Mouse (Mus musculus) common myeloid progenitor, adult 5-6 weeks (primary cell): Measurements from ENCODE around the gene Ist1. TPM values are rescaled to one million over a fixed set of nuclear protein-coding genes. Genes with fewer than 3 reads are reported as not detected.
A peak's percentile ranks its signal among the peaks of the same experiment; 100 is the strongest.

Experiments
- ATAC-seq: replicated peaks from 2 replicates; pipeline ENCODE4 v1.8.0; 2016; ENCODE audit warnings: low read depth, mild to moderate bottlenecking, moderate TSS enrichment, inconsistent platforms; ENCODE audit not compliant: poor library complexity, severe bottlenecking
- total RNA-seq: library from RNA; stranded (forward); fragments of 200-1000, 187-1606 nt; gene quantifications from 2 replicates; pipeline ENCODE4 v1.2.3, GENCODE M21; 2017

Gene Ist1
- 63.5 and 85.4 TPM in 2 replicates for total RNA-seq

DNA sequence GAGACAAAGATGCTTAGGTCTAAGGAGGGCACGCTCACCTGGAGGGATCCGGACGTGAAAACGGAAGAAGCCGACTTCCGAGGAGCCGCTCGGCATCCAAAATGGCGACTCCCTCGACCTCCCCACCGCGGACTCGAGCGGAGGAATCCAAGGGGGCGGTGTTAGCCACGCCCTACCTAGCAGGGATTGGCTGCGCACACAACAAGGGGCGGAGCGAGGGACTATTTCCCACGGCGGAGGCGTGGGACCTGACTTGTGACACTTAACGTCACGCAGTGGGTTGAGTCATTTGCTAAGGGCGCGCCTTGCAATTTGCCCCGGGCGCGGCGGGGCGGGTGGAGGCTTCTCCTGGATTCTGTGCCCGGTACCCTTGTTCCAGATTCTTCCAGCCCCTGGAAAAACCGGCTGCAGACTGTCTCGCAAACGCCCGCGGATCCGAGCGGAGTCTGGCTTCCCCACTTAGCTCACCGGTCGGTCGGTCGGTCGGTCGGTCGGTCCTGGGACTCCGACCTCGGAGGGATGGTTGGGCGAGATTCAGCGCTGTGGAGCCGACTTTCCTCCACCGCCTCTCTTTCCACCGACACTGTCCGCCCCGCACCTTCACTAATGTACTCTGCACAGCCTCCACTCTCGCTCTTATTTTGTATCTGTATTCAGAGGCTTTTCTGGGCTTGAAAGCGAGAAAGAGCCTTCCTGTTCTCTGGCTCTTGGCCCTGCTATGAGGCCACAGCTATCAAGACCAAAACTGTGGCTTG, at the start of gene Ist1:
Ist1 (minus strand) TSS at position 115 of the 755 bp plus-strand sequence.
- ATAC-seq: peak; percentile 94

DNA sequence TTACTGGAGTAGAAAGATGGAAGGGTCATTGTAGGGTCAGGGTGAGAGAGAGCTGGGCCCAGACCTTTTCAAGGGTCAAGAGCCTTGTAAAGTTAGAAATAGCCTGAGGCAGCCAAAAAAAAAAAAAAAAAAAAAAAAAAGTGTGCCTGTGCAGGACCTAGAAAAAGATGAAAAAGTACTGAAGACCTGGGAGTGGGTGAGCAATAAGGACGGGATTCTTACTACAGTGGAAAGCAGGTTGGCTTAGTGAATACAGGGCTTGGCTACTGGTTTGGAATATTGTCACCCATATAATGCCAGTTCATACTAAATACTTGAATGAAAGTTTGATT, 45.0 kb upstream of the Ist1 start:
- ATAC-seq: no peak

DNA sequence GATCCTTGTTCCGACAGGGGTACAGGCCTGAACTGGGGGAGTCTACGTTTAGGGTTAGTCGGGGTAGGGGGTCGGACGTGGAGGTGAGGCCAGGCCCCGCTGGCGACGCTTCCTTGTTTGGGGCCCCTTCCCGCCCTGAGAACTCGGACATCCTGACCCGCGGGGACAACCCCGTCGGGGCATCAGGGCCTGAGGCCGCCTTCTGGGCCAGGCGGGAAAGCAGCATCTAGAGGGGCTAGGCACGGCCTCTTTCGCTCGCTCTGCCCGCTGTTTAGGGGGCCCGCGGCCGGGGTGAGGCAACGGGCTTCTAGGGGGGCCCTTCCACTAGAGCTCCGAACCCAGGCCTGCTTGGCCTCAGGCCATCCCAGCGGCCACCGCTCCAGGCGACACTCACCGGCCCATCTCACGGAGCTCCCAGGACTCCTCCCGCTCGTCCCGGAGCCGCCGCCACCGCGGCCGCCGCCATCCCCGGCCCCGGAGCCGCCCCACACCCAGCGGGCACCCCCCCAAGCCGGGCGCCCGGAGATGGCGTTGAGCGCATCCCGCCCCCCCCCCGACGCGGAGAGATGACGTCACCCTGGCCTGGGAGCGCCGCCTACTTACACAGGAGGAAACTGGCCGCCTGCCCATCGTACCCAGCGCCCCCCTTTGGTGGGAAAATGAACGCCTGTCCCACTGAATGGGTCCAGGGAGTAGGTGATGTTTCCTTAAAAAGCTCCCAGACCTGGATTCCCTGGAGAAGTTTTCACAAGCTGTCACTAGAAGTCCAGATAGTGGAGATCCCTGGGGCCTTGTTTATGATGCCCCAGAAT, 44.4 kb upstream of the Ist1 start, which contains the start of gene Atxn1l:
Atxn1l (minus strand) TSS at position 503 of the 812 bp plus-strand sequence.
- ATAC-seq: peak; percentile 86

DNA sequence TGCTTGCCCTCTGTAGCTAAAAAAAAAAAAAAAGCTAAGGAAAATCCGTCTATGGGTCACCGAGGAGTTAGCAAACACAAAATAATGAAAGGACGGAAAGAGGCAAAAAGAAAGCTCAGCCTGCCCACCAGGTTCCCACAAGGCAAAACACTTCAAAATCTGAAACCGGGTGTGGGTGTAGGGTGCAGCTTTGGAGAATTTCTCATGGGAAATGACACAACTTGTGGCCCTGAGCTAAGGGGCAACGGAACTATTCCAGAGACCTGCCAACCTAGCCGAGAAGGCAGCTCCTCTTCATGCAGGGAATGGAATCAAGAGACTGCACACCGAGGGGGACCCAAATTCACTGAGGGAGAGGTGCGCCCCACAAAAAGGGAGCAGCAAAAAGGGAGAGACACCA, 43.8 kb upstream of the Ist1 start:
- peak; percentile 16 for ATAC-seq

DNA sequence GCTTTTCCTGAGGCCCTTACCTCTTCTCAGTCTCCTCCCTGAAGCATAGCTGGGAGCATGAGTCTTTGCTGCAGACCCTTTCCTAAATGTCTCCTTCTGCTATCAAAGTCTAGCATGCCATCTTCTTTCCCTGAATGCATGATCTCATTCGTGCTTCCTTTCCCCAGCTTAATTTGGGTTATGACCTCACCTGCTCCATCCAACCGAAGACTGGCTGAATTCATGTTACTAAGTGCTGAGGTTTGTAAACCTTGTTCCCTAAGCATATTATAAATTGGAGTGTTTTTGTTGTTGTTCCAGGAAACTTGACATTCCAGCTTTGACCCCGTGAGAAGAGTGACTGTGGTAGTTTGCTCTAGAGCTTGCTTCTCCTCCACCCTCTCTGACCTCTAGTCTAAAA, 41.0 kb upstream of the Ist1 start:
- no peak for ATAC-seq

DNA sequence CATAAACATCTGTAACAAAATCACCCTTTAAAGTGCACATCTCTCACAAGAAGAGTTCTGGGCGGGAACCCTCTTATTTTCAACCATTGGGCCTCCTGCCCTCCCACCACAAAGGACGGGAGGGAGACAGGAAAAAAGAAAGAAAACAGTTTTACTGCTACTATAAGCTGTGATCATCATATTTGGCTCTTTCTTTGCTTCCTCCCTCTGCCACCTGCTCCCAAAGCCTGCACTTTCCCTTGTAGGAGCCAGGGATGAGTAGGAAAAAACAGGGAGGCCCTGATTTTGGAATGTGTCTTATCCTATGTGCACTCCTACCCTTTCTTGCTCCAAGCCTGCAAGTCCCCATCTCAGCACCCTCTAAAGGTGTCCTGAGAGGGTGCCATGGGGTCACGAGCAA, 38.0 kb upstream of the Ist1 start:
- no peak for ATAC-seq

DNA sequence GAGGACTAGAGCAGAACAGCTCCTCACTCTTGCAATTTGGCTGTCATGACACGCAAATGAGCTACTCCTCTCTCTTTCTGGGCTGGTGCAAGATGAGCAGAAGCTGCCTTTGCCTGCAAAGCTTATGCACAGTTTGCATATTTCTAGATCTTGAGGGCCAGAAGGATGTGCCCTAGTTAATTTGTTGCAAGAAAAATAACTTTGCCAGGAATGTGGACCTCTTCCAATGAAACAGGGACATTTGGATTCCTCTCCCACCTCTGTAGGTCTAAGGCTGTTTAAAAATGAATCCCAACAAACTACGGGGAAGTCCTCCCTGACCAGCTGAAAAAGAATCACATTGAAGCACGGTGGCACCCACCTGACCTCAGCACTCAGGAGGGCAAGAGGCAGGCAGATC, 32.0 kb upstream of the Ist1 start:
- ATAC-seq: no peak

DNA sequence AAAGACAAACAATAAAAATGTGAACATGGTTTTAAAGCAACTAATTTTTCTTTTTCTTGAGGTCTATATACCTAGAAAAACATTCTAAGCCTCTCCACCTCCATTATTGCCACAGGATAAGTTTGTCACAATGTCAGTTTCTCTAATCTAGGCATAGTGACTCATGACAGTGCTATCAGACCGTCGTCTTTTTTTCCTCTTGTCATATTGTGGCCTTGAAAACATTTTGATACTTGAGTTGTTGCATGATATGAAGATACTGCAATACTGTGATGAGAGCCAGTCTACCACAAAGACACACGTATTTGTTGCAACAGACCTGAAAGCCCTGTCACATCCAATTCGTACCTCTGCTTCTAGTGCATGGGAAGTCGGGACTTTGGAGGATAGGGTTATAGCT, 21.9 kb upstream of the Ist1 start:
- no peak for ATAC-seq

DNA sequence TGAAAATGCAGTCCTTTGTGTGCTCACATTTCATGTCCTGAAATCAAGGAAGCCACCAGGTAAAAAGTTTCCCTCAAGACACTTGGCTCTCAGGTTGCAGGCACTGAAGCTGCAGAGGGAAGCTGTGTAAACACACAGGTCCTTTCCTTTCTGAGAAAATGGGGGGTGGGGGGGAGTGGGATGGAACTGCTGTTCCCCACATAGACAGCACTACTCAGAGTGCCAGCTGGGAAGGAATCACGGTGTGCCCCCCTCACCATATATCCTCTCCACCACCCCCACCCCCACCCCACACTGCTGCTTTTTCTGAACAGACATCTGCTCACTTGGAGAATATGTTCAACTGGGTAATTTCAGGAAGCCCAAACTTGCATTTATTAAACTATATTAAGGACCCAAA, 19.5 kb upstream of the Ist1 start:
- no peak for ATAC-seq

DNA sequence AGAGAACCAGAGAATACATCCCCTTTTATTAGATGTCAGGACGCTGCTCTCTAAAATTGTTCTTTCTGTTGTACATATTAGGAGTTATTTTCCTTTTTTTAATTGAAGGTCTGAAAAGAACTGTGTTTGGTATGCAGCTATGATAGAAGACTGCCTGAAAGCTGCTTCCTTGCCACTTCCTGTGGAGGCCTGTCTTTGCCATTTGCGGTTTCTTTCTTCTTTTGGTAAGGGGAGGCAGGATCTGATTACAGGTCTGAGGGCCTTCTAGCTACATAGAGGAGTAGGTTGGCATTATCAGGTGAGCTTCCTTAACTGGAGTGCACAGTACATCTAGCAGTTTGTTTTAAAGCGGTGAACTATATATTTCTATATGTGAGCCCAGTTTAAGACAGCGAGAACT, 14.9 kb upstream of the Ist1 start:
- no peak for ATAC-seq

DNA sequence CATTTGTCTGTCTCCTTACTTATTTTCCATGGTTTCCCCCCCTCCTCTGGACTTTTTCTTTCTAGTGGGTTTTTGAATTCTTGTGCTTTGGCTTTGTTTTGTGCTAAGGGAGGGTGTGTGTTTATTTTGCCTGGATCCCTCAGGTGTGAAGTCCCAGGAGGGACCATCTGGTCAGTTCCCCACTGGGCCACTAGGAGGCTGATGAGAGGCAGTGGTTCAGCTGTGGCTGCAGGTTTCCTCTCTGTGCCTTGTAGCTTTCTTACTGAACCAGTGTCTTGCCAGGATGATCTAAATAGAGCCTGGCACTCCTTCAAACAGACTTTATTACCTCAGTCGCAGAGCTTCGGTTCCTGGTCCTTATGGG, 13.8 kb upstream of the Ist1 start:
- ATAC-seq: peak; percentile 76

DNA sequence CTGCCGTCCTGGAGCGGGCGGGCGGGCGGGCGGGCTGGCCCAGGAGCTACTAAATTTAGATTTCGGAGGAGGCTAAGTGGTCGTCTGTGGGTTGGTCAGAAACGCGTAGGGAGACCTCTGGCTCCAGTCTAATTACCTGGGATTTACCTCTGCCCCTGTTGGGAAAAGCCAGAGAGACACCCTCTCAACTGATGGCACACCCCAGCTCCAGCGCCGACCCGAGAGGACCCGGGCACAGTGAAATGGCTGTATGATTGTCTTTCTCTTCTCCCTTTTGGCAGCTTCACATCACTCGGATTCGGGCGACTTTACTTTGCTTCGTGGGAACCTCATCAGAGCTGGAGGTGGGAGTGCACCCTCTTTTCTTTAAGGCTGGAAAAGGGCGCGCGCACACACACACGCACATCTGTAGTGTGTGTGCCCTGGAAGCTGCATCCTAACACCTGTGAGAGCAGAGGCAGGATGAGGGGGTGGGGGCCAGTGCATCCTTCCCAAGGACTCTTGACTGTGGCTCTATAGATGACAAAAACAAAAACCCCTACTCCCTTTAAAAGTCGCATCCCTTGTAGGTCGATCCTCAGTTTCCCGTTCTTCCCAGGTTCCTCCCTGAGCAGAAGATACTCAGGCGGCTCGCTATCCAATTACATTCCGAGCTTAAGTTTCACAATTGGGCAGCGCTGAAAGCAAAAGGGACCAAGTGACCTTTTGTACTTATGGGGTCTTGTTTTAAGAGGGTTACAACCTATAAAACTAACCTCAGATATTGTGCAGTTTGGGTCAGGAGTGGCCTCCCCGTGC, 13.2 kb upstream of the Ist1 start:
- no peak for ATAC-seq

DNA sequence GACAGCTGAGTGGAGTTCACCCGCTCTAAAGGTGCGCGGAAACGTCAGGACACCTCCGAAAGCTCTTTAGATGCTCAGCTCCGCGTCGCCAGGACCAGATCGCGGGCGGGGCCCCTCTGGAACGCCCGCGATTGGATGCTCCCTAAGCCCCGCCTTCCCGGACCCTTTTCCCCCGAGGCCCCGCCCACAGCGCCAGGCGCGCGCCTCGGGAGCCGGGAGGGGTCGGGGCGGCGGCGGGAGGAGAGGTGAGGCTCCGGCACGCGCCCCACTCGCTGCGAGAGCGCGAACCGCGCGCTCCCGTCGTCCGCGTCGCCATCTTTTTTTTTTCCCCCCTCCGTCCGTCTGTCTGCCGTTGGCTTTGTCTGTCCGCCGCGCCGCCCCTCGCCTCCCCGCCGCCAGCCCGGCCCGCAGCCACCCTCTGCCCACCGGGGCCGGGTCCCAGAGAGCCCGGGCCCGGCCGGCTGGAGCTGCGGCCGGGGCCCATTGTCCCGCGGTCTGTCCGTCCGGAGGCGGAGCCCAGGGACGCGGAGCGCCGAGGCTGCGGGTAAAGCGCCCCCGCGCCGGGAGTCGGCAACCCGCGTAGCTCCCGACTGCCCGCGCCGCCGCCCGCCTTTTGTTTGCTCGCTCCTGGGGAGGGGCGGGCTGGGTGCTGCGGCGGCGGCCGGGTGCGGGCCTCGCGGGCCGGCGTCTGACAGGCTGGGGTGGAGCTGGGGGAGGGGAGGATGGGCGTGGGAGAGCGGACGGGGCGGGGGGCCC, 12.4 kb upstream of the Ist1 start, which contains the start of gene Zfp821:
Zfp821 (plus strand) TSS at position 227 of the 756 bp plus-strand sequence.
- peak; percentile 70 for ATAC-seq

DNA sequence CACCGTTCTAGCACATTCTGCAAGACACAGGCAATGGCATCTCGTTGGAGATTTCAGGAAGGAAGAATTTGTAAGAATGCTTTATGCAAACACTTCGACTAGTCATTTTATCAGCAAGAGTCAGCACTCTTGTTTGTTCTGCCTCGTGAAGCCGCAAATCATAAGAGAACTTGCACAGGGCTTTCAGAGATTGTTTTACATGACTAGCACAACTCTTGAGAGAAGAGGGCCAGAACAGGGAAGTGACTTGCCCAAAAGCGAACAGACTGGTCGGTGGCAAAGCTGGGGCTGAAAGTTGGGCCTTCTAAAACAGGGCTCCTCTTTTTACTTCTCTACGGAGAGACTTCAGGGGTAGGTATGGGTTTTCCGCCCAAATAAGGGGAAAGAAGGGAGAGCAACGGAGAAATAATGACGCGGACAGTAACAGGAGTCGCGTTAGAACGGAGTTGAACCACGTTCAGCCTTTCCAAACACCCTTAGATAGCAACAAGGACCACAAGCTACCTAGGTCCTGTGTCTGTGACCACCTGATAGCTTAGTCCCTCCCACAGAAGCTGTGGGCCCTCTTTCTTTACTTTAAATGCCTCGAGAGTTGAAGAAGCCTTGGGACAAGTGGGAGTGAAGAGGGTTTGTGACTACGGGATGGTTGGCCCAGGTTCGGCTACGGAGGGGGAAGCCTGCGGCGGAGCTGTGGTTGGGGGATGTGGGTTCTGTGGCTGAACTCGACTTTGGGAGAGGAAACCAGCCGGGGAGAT, 11.7 kb upstream of the Ist1 start:
- peak; percentile 55 for ATAC-seq

DNA sequence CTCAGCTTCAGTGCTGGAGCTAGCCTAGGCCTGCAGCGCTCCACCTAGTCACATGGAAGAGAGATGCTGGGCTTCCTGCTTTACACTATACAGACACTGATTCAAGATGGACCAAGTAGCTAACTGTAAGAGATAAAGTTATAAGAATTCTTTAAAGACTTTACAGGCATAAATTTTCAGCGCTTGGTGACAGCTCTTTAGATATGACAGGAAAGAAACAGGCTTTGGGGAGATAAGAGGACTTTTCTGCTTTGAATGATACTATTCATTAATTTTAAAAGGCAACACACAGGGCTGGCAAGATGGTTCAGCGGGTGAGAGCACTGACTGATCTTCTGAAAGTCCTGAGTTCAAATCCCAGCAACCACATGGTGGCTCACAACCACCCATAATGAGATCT, 5.4 kb upstream of the Ist1 start:
- no peak for ATAC-seq

DNA sequence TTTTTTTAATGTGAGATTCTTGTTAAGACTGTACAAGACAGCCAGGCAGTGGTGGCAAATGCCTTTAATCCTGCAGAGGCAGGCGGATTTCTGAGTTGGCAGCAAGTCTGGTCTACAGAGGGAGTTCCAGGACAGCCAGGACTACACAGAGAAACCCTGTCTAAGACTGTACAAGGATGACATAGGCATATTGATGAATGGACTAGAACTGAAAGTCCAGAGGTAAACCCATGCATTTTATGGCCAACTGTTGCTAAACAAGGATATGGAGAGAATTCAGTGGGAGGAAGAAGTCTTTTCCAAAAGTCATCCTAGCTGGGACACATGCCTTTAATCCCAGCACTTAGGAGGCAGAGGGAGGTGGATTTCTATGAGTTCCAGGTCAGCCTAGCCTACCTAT, 4.7 kb upstream of the Ist1 start:
- no peak for ATAC-seq

DNA sequence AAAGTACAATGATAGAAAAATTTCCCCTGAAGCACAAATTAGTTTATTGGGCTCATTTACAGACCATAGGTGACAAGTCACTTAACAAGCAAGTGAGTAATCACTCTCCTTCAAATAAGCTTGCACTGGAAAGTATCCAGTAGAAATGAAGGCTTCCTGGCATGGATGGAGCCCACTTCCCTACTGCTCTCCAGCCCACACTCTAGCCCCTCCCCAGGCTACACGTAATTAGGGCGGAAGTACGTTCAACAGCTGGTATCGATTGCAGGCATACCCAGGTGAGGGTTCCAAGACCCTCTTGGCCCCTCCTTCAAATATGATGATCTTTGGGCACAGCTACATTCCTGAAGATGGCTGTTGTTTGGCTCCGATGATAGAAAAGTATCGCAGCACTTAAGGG, 1.1 kb upstream of the Ist1 start:
- no peak for ATAC-seq

DNA sequence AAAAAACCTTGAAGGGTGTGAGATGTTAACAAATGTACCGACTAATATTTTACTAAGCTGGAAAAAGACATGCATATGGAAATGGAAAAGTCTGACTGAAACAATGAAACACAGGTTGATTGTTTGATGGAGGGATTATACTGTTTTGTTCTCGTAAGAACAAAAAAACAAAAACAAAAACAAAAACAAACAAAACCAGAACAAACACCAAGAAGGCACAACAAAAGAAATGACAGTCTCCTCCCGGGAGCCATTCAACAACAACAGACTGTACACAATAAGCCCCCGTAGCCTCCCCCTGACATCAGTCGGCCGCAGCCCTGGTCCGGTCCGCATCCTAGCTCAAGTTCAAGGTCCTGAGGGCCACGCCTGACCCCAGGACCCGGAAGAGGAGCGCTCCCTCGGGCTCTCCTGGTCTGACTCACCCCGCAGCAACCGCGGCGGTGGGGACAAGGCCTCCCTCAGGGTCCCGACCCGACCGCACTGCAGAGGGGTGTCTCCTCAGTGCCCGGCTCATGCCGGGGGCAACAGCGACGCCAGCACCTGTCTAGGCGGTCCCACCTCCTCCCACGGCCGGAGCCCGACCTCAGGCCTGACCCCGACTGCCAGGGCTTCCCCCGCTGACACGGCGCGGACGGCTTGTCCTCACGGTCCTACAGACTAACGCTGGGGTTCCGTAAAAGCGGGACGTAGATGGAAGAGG, 466 bp downstream of the Ist1 start:
- ATAC-seq: peak; percentile 53

DNA sequence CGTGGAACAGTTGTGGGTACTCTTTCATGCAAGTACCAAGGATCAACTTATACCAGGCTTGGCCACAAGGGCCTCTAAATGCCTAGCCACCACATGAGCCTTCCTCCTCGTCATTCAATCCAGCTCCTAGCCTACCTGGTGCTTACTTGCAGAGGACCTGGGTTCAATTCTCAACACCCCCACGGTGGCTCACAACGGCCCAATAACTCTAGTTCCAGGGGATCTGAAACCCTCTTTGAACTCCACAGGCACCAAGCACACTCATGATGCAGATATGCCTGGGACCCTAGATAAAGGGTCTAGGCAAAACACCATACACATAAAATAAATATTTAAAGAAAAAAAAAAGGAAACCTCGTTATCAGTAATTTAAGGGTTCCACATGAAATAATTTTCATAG, 1.3 kb downstream of the Ist1 start:
- peak; percentile 31; the same call in 1 of the 2 replicates for ATAC-seq
